Mouse (Mus musculus) fibroblast of lung, adult 2 months (primary cell): ENCODE data around the gene Itpk1.

Source experiments
- DNase-seq: peaks from one replicate; pipeline ENCODE4 v3.0.0-alpha.2; 2011; ENCODE audit warnings: low read depth

Gene Itpk1

DNA sequence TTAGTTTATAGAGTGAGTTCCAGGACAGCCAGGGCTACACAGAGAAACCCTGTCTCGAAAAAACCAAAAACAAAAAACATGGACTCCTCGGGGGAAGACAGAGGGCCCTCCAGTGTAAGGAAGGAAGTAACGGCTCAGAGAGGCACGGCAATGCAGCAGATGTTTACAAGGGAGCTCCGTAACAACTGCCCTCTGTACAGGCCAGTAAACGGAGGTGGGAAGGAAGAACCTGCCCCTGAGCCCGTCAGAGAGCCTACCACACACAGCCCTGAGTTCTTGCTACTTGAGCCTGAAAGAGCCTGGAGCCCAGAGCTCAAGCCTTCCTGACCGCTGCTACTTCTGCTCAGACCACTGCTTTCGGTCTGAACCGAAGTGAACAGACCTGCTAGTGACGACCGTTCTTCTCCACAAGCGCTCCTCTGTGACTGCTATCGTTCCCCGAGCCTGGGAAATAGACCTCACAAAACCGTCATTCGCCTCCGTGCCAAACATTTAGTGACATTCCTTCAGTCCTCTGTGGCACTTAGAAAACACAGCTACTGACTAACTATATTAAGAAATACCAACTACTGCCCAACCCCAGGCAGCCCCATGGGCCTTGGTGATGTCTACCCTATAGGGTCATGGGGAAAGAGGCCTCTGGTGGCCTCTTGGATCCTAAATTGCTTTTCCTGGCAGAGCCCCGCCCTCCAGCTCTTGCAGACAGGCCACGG is 8.6 kb upstream of the Itpk1 start:
- no peak for DNase-seq

DNA sequence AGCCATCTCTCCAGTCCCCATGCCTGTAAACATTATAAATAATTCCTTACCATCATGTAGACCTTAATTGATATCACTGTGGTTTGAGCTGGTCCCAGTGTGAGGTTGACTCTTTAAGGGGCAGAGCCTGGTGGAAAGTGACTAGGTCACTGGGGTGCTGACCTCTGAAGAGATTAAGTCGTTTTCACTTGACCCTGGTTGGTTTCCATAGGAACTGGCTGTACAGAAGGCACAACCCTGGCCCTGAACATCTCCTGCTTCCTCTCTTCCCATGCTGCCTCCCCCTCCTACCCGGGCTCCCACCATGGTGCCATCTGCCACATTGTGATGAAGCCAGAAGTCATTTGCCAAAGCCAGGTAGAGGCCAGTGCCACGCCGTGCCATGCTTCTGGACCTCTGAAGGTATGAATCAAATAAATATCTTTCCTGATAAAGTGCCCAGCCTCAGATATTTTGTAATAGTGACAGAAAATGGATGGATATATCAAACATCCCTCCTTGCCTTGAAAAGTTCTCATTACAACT is 6.2 kb upstream of the Itpk1 start:
- DNase-seq = no peak

DNA sequence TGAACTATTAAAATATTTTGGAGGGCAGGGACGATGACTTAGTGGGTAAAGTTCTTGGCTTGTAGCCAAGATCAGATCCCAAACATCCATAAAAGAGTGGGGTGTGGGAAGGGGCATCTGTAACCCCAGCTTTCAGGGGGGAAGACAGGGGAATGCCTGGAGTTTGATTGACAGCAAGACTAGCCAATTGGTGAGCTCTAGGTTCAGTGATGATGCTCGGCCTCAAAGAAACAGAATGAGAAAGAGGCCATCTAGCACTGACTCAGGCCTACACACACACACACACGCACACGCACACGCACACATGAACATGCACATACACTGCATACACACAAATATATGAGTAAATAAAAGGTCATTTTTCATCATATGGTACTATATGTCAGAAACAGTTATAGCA is 5.2 kb upstream of the Itpk1 start:
- DNase-seq = no peak

DNA sequence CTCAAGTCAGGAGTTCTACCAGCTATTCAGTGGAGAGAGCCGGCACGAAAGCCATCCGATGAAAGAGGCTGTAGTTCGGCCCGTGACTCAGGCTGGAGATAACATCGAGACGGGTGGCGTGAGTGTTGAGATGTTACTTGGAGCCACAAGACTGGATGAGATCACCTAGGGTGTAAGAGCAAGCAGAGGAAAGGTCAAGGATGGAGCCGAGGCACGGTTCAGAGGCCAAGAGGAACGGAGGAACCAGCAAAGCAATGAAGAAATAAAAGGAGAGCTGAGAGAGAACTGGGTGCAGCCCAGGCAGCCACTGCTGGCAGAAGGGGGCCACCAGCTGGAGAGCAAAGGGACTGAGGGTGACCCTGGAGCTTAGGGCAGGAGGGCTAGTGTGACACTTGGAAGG is 3.5 kb upstream of the Itpk1 start:
- DNase-seq = no peak

DNA sequence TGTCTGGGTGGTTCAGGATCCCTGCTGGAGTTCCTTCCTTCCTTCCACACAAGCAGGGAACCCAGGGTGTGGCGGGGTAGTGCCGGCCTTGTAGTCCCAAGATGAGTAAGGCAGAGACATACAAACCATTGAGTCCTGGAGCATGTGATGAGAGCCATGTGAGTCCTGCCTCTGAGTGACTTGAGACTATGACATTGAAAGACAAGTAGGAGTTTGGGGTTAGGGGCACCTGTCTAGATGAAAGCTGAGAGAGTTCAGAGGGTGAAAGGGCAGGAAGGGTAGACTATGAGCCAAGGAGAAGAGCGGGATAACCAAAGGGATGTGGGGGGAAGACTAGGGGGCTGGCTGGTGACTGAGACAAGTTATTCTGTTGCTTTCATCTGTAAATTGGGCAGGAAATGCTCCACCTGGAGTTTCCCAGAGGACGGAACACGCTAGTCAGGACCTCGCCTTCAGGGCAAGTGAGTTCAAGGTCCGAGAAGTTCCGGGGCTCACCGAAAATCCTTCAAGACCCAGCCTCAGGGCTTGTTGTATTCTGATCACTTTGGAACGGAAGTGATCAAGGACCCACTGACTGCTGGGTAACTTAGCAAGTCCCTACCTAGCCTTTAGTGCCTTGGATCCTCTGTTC is 2.2 kb upstream of the Itpk1 start:
- DNase-seq = no peak

DNA sequence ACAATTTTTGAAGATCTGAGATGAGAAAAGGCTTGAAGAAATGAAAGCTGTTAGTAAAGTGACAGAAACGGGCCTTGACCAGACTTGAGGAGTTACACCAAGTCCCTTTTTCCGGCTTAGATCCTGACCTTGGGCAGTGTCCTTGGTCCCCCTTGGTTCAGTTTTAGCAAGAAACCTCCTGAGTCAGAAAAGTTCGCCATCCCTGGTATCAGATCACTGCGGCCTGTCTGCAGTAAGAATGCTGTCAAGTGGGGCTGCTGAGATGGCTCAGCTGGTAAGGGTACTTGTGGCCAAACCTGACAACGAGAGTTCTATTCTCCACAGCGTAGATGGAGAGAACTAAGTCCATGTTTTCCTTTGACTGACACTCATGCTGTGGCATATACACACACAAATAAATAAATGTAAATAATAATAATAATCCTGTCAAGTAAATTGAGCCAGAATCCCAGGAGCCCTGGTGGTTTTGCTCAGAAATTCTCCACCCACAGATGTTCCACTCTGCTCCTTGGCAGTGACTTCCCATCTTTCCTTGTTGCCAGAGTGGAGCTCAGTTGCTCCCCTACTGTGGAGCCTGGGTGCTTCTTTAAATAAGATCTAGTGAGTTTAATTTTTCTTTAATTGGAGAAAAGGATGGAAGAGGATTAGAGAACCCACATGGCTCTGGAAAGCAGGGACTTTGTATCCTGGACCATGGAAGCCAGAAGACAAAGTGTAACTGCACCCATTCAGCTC is 1.3 kb upstream of the Itpk1 start:
- no peak for DNase-seq

DNA sequence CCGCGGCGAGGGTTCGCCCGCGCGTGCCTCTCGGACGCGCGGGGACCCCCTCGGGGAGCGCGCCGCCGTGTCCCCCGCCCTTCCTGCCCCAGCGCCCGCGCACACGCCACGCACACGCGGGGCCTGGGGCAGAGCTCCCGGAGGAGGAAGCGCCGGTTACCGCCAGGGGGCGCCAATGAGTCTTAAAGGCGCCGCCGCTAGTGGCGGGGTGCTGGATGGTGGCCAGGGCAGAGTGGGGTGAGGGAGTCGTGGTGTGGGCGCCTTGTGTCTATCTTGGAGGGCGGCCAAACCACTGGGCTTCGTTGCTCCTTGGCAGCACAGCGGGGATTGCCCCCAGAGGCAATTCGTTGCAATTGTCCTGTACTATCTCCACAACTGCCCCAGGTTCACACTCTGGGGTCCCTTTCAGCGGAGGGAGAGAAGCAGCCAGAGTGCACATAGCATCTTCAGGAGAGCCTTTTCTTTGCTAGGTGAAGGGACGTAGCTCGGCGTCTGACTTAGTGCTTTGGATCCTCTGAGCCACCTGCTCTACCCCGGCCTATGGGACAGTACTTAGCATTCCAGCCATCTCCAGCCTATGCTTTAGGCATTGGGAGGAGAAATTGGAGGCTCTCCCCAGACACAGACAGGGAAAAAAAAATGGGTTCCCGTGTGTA is 614 bp upstream of the Itpk1 start:
- no peak for DNase-seq

DNA sequence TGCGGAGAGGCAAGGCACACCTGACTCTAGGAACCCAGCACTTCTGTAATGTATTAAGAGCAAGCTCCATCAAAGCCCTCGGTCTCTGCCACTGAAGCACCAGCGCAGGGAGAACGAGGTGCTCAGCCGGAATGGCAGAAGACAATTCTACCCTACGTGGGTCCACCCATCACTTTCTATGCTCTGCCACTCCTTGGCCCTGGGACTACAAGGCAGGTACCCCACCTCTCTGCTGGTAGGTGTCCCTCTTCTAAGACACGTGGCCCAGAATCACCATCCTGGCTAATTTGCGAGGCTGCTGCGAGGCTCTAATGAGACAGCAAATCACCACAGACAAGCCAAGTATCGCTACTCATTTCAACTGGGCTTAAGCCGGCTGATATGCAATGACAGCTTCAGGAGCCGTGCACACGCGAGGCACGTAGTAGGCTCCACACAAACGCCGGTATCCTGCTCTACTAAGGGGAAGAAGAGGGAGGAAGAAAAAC is 765 bp downstream of the Itpk1 start:
- no peak for DNase-seq

DNA sequence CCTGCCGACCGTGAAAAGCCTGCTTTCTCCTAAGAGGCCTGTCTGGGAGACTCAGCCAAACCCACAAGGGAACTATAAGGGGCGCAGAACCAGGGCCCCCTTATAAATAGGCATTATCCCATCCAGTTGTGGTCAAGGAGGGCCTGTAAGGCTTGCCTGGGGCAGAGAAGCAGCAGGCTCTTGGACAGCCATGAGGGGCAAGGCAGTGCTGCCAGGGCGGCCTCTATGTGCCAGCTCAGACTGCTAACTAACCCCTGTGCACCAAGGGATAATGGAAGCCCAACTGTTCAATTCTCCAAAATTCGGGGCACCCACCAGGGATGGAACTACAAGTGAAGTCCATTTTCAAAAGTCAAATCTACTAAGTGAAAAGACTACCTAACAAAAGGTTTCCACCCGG is 1.3 kb downstream of the Itpk1 start:
- DNase-seq = no peak

DNA sequence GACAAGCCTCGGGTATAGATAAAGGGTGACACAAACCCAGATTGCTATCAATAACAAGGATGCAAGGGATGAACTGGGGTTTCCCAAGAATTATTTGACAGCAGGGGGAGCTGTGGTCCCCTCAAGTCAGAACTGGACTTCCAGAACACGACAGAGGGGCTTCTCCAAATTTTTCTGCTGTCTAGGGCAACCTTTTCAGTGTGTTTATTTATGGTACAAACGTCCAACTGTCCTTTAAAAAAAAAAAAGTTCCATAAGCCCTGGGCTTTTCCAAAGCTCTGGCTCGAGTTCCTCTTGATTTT is 1.7 kb downstream of the Itpk1 start:
- DNase-seq = no peak

DNA sequence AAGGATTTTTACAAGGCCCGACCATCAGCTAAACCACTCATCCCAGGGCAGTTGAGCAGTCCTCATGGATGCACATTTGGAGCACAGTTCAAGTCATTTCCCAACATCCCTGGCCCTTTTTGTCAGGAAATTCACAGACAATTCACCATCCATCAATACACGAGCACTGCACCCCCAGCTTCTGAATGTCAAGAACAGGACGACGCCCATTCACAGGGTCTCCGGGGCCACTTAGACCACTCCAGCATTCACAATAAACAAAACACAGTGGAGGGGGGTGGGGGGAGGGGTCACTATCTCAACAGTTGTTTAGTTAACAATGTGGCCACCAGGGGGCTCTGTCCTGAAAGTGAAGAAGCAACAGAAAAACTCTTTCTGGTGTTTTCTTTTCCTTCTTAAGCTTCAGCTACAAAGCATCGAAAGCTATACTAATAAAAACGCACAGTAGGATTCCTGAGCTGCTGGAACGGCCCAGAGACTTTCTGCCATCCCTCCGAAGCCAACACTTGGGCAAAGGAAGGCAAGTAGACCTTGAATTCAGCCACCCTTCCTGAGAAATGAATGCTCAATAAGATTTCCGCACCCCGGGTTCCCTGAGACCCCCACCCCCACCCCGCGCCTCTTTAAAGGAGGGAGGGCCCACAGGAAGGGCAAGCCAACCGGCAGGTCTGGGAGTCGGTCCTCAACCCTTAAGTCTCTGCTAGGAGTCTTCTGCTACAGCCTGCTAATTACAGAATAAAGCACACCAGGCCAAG is 2.2 kb downstream of the Itpk1 start:
- no peak for DNase-seq

DNA sequence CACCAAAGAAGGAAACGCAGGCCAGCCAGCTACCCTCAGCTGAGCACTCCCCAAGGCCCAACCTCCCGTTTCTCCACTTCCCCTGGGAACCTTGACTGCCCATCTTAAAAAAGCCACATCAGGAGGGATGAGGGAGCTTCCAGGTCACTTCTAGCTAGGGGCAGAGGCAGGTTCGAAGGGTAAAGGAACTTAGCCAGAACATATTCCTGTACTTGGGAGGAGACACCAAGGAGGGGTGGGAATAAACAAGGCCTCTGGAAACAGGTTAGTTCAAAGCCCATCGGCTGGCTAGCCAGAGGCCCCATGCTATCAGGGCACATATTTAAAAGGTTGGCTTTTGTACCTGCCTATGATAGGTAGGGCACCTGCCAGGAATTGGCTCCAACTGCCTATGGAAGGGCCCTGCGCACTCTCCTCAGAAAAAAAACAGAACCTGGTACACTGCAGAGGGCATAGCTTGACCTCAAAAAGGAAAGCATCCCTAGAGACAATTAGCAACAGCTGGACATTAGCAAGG is 3.0 kb downstream of the Itpk1 start:
- DNase-seq = no peak

DNA sequence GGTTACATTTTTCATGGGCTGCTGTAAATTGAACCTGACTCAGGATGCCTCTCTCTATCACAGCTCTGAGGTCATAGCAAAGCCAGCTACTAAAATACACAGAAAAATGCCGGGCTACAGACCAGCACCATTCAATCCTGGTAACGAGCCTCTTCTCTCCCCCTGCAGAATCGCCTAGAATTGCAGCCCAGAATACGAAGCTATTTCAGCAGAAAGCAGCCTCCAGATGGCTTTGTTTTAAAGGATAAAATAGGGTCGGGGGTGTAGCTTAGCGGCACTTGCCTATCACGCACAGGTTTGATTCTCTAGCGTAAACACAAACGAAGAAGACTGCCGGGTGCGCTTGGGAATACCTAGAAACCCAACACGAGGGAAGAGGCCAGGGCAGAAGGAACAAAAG is 4.3 kb downstream of the Itpk1 start:
- no peak for DNase-seq

DNA sequence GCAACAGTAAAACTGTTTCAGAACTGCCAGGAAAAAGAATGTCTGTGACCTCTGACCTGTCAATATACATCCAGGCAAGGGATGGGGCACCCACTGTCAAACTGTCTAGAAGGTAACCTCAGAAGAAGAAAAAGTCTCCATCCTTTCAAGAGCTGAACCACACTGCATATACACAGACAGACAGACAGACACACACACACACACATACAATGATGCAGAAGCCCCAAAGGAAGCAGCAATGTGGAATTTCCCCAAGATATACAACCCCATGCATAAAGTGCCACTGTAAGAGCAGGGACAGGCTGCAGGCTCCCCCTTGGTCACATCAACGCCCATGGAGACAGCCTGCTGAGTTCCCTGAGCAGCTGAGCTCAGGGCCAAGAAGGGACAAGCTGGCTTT is 5.6 kb downstream of the Itpk1 start:
- no peak for DNase-seq

DNA sequence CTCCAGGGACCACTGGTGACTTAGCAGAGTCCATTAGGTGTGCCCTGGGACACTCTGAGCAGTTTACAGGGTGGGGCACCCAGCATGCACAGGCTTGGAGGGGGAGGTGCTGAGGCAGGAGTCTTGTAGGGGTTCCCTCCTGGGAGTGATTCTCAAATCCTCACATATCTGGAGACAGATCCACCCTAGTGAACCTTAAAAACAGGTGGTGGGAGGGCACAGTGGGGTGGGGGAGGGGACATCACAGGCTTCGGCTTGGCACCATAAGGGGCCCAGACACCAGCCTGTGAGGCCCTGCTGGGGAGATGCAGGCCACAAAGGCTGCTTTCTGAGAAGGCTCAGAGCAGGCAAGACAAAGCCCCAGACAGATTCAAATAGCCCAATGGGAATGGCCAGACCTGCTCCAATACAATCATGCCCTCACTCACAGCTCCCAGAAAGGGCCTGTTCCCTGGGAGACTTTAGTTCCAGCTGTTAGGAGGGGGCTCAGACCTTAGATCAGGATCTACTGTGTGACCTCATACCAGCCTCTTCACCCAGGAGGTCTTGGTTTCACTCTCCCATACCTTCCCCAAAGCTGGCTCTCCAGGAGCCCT is 6.5 kb downstream of the Itpk1 start:
- DNase-seq = no peak

DNA sequence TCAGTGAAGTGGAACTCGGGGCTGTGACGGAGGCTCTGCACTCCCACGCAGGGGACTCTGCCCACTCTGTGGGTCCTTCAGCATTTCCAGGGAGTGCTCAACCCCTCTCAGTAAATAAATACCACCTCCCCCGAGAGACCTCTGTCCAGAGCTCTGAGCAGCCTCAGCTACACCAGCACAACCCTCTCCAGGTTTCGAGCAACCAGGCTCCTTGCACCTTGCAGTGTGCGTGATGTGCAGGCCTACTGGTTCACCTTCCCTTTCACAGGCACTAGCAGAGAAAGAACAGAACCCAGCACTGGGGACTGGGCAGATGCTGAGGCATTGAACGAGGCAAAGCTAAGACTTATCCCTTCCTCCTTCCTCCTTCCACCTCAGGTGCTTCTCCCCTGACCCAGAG is 7.3 kb downstream of the Itpk1 start:
- DNase-seq = no peak

DNA sequence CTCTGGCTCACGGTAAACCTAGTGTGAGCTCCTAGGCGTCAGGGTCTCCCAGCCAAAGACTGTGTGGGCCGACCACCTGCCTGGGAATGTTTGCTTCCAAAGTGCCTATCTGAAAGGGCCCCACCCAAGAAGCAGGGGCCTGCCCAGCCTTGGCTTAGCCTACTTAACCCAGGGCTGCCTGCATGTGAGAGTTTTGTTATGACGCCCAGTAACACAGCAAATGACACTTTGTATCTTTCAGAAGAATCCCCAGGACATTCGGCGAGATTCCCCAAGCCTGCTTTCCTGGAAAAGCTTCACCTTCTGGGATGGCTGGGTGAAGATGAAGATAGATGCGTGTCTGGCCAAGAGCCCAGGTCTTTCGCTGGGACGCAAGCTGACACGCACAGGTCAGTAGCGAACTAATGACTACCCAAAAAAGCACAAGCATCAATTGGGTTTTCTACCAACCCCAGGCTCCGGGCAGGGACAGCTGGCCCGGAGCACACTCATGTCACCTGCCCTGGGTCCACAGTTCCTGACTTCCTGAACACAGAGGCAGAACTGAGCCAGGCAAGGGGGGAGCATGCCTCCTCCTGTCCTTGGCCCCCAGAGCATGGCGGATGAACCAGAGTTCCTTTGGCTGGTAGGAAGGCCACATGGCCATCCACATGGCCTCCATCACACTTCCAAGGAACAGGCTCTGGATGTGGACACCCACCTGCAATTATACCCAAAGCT is 7.9 kb downstream of the Itpk1 start:
- DNase-seq = no peak

DNA sequence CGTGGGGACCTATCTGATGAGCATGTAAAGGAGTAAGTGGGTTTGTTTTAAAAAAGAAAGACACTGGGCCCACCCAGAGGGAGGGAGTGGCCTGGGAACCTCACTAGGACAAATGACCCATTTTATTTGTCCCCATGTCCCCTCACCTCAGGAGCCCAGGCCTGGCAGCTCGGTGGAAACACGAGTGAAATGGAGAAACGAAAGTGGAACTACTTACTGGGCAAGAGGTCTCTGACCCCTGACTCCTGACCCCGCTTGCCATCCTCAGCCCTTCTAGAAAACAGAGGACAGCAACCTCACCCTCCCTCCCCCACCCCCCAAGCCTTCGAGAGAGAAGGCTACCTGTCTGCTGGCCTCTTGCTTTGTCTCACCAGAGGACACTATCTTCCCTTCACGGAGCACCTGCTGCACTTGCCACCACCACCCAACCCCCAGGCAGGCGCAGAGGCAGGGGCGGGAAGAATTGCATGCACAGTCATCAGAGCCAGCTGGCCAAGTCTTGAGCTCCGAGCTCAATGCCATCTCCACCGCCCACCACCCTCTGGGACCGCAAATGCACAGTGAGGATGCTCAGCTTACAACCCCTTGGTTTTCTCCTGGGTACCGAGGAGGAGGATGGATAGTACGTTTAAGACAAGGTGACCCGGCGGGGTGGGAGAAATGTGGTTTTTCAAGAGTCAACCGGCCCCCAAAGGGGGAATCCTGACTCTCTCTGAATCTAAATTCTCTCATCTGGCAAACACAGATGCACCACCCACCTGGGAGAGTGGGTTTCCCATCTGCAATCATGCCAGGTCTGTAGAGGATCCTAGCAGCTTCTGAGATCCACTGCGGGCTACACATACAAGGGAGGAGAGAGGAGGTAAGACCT is 9.1 kb downstream of the Itpk1 start:
- DNase-seq = no peak

DNA sequence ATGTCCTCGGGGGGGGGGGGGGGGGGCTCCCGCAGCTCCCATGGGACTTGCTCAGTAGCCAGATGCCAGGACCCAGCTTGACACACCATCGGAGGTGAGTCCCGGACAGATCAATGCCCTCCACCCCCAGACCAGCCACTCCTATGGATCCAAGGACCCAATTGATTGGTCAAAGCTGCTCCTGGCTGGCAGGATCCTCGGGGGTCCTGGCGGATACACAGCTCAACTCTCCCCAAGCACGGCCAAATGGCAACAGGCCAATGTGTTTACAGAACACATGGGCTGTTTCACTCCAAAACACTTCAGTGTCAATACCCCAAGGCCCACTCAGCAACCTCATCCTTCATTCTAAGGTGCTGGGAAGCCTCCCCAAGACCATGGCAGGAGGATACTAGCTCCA is 13.0 kb downstream of the Itpk1 start:
- DNase-seq = no peak

DNA sequence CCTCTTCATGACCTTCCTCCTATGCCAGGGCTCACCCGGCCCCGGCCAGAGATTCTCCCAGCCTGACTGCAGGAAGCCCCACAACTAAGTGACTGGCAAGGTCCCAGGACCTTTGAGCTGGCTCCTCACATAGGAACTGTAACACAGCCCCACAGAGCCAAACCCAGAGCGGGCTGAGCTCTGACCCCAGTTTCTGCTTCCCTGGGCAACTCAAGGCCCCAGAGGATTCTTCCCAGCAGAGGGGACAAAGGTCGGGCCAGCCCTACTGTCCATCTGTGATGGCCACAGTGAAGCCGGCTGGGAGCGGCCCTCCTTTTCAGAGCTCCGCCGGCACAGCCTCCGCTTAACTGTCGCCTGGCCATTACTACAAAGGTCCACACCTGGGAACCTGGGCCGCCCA is 13.6 kb downstream of the Itpk1 start:
- no peak for DNase-seq
